Mouse (Mus musculus) left cerebral cortex, postnatal 14 days (tissue): ENCODE data around the gene Cux1. TPM values are rescaled to one million over a fixed set of nuclear protein-coding genes. Genes with fewer than 3 reads are reported as not detected.

Experiments
- DNase-seq, 2 experiments: peaks; one replicate each; pipeline ENCODE4 v3.0.0; 2021 to 2022; ENCODE audit warnings: low spot score in 2 of 2, mixed read lengths in 1 of 2
- intact Hi-C: fragments of 180-260 bp; cut with DNase I; formaldehyde crosslinking; loops from one replicate; pipeline ENCODE4 v1.15.1; 2025
- total RNA-seq, 2 experiments: library from RNA; stranded (reverse); gene quantifications; 2 replicates each; pipeline ENCODE4 v1.2.3; 2021

Cux1 gene
- total RNA-seq, 2 experiments from 2014 or later = 116 to 150 TPM

GRCm38 (mm10) chr5:136403565-136403961 is 163.7 kb downstream of the Cux1 start:
- intact Hi-C loops = no loop called here
- DNase-seq = peak in 1 of 2 experiments; percentile 24

- intact Hi-C loops = no loop called here
- DNase-seq = no peak
These were observed 164.4 kb downstream of the Cux1 start for GRCm38 (mm10) chr5:136402622-136403564.

- no peak for DNase-seq
- intact Hi-C loops = no loop called here
These were observed 168.6 kb downstream of the Cux1 start for GRCm38 (mm10) chr5:136398706-136399105.

- DNase-seq = no peak
- intact Hi-C loops = no loop called here
These were observed 170.6 kb downstream of the Cux1 start for GRCm38 (mm10) chr5:136396699-136397098.

GRCm38 (mm10) chr5:136396256-136396655 is 171.0 kb downstream of the Cux1 start:
- intact Hi-C loops = no loop called here
- DNase-seq = no peak

- no peak for DNase-seq
- intact Hi-C loops = no loop called here
These were observed 171.6 kb downstream of the Cux1 start for GRCm38 (mm10) chr5:136395600-136396195.

- intact Hi-C loops = no loop called here
- no peak for DNase-seq
These were observed 172.6 kb downstream of the Cux1 start for GRCm38 (mm10) chr5:136394517-136395212.

- no peak for DNase-seq
- intact Hi-C loops = no loop called here
These were observed 173.7 kb downstream of the Cux1 start for GRCm38 (mm10) chr5:136393621-136394020.

- intact Hi-C loops = no loop called here
- DNase-seq = no peak
These were observed 180.5 kb downstream of the Cux1 start for GRCm38 (mm10) chr5:136386757-136387156.

GRCm38 (mm10) chr5:136385161-136385560 is 182.1 kb downstream of the Cux1 start:
- intact Hi-C loops = no loop called here
- DNase-seq = no peak

GRCm38 (mm10) chr5:136382261-136383005 is 184.9 kb downstream of the Cux1 start:
- intact Hi-C loops = no loop called here
- DNase-seq = no peak

- no peak for DNase-seq
- intact Hi-C loops = no loop called here
These were observed 187.9 kb downstream of the Cux1 start for GRCm38 (mm10) chr5:136379405-136379804.

- no peak for DNase-seq
- intact Hi-C loops = no loop called here
These were observed 190.2 kb downstream of the Cux1 start for GRCm38 (mm10) chr5:136377101-136377500.

GRCm38 (mm10) chr5:136375350-136375749 is 191.9 kb downstream of the Cux1 start:
- intact Hi-C loops = no loop called here
- no peak for DNase-seq

GRCm38 (mm10) chr5:136372276-136372675 is 195.0 kb downstream of the Cux1 start:
- intact Hi-C loops = no loop called here
- DNase-seq = no peak

GRCm38 (mm10) chr5:136363421-136363820 is 203.9 kb downstream of the Cux1 start:
- intact Hi-C loops = no loop called here
- DNase-seq = peak in 1 of 2 experiments; percentile 18

GRCm38 (mm10) chr5:136362473-136363230 is 204.6 kb downstream of the Cux1 start:
- intact Hi-C loops = no loop called here
- peak; percentile 17 for DNase-seq

GRCm38 (mm10) chr5:136362021-136362420 is 205.3 kb downstream of the Cux1 start:
- no peak for DNase-seq
- intact Hi-C loops = no loop called here

GRCm38 (mm10) chr5:136357227-136357626 is 210.1 kb downstream of the Cux1 start:
- peak in 1 of 2 experiments; percentile 16 for DNase-seq
- intact Hi-C loops = no loop called here
